Mouse (Mus musculus) hindbrain, postnatal 0 days (tissue): ENCODE results near the gene Prnd. TPM values are rescaled to one million over a fixed set of nuclear protein-coding genes. Genes with fewer than 3 reads are reported as not detected.

Experiments used
- ATAC-seq: fragments of 200-750 bp; cut with Nextera tagmentation; 2 replicates; pipeline ENCODE4 v1.8.0; 2017; ENCODE audit warnings: mild to moderate bottlenecking, moderate TSS enrichment, moderate library complexity
- DNase-seq: peaks from one replicate; pipeline ENCODE4 v3.0.0-alpha.2; 2015; ENCODE audit warnings: low spot score
- H3K27ac ChIP-seq: fragments of 300-500 bp; sonication (generic); 2 replicates; pipeline ENCODE4 v1.5.1; 2014; ENCODE audit warnings: mild to moderate bottlenecking
- H3K27me3 ChIP-seq: fragments of 300-500 bp; sonication (generic); 2 replicates; pipeline ENCODE4 v1.6.1; 2014; ENCODE audit warnings: low read length, mixed read lengths; ENCODE audit not compliant: insufficient read depth
- H3K36me3 ChIP-seq: fragments of 300-500 bp; sonication (generic); 2 replicates; pipeline ENCODE4 v1.6.1; 2014; ENCODE audit warnings: low read length, mixed read lengths; ENCODE audit not compliant: insufficient read depth
- H3K4me1 ChIP-seq: fragments of 300-500 bp; sonication (generic); 2 replicates; pipeline ENCODE4 v1.6.1; 2014; ENCODE audit warnings: antibody characterized with exemption, low read length, mixed read lengths; ENCODE audit not compliant: insufficient read depth
- H3K4me2 ChIP-seq: fragments of 300-500 bp; sonication (generic); 2 replicates; pipeline ENCODE4 v1.6.1; 2014; ENCODE audit warnings: low read depth, mild to moderate bottlenecking, low read length, moderate library complexity, mixed read lengths
- H3K4me3 ChIP-seq: fragments of 300-500 bp; sonication (generic); 2 replicates; pipeline ENCODE4 v1.5.1; 2014; ENCODE audit warnings: low read length
- H3K9ac ChIP-seq: fragments of 300-500 bp; sonication (generic); replicated peaks from 2 replicates; pipeline ENCODE4 v1.6.1; 2014; ENCODE audit warnings: mild to moderate bottlenecking, low read length, moderate library complexity, mixed read lengths
- H3K9me3 ChIP-seq: fragments of 300-500 bp; sonication (generic); 2 replicates; pipeline ENCODE4 v1.6.1; 2016; ENCODE audit warnings: low read length, mixed read lengths
- CTCF ChIP-seq: IDR thresholded peaks from 2 replicates; pipeline ENCODE4 v1.5.1; 2016; ENCODE audit warnings: antibody characterized with exemption, control low read depth, low read depth
- WGBS: fragments of 180-500 bp; shearing (Covaris S2); extraction: QIAGEN DNeasy Blood & Tissue Kit; methylation state at CpG from one replicate; pipeline ENCODE4 v1.1.7; 2014; 5-methylcytosine and 5-hydroxymethylcytosine counted together
- polyA plus RNA-seq: library from polyadenylated mRNA; unstranded; fragments of >200 nt; fragmentation: Nextera tagmentation; extraction: Ambion mirVana; gene quantifications from 2 replicates; pipeline ENCODE4 v1.2.1, GENCODE M21; 2015
- total RNA-seq: library from RNA; depleted of rRNA; stranded (reverse); fragments of >200 nt; gene quantifications from 2 replicates; pipeline ENCODE4 v1.2.3, GENCODE M21; 2014

The Prnd gene
- total and polyA plus RNA-seq, 2 experiments from 2014 or later = 4.4 to 6.4 TPM

- no peak for TF ChIP-seq CTCF
These were observed 41.8 kb downstream of the Prnd start for GRCm38 (mm10) chr2:131992487-131992886.

DNA sequence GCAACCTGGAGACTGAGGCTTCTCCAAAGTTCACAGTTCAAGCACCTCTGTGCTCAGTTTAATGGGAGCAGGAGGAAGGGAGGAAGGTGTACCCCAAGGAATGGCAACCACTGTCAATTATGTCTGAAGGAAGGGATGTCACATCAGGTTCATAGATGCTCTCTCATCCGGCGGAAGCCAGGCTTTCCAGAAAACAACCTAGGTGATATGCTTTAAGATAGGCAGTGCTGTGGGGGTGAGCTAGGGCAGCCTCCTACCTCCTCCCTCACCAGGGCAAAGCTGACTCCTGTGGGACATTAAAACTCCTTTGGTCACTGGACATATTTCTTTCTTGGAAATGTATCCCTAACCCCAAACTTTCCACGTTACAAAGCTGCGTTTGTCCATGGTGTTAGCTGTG, 42.5 kb downstream of the Prnd start:
- H3K27me3 ChIP-seq = no peaks in the 10 kb centered on the region
- no peak for ATAC-seq
- no peak for DNase-seq
- H3K4me1 ChIP-seq = no peaks in the 10 kb centered on the region
- no peak overlapping the region for H3K27ac ChIP-seq
- H3K36me3 ChIP-seq = 0 out of 2 replicates have a peak, but pooled peaks cover 10% of the 10 kb centered on the region
- no peak for TF ChIP-seq CTCF
- no peak overlapping the region for H3K4me3 ChIP-seq
- no peak overlapping the region for H3K4me2 ChIP-seq
- no peaks in the 10 kb centered on the region for H3K9me3 ChIP-seq
- WGBS = 71% methylated on average over 4 of the region's 4 CpGs
- H3K9ac ChIP-seq = no peak overlapping the region

More at GRCm38 (mm10) chr2:131992487-131992886, 41.8 kb downstream of the Prnd start:
- 0 out of 2 replicates have a peak, but pooled peaks cover 10% of the 10 kb centered on the region for H3K36me3 ChIP-seq
- H3K4me1 ChIP-seq = no peaks in the 10 kb centered on the region
- WGBS = 75% methylated on average over 2 of the region's 2 CpGs
- no peak overlapping the region for H3K4me2 ChIP-seq
- H3K9me3 ChIP-seq = no peaks in the 10 kb centered on the region
- H3K4me3 ChIP-seq = no peak overlapping the region
- H3K27ac ChIP-seq = no peak overlapping the region
- H3K27me3 ChIP-seq = no peaks in the 10 kb centered on the region
- H3K9ac ChIP-seq = no peak overlapping the region
- no peak for ATAC-seq
- no peak for DNase-seq

GRCm38 (mm10) chr2:131993563-131994088, 43.0 kb downstream of the Prnd start:
- H3K4me1 ChIP-seq = no peaks in the 10 kb centered on the region
- H3K9me3 ChIP-seq = no peaks in the 10 kb centered on the region
- no peak overlapping the region for H3K9ac ChIP-seq
- no peak overlapping the region for H3K4me2 ChIP-seq
- H3K27me3 ChIP-seq = no peaks in the 10 kb centered on the region
- 0 out of 2 replicates have a peak, but pooled peaks cover 10% of the 10 kb centered on the region for H3K36me3 ChIP-seq
- no peak for TF ChIP-seq CTCF
- no peak overlapping the region for H3K4me3 ChIP-seq
- 42% methylated on average over 14 of the region's 14 CpGs for WGBS
- H3K27ac ChIP-seq = 0 out of 2 replicates have a peak overlapping the region, but pooled peaks have one; percentile 15
- ATAC-seq (peak; percentile 52), DNase-seq (peak; percentile 16)

GRCm38 (mm10) chr2:131994971-131995370, 44.3 kb downstream of the Prnd start:
- Histone ChIP-seq H3K4me1 (no peaks in the 10 kb centered on the region), H3K27ac (no peak overlapping the region), H3K9me3 (no peaks in the 10 kb centered on the region), H3K4me2 (no peak overlapping the region), H3K36me3 (0 out of 2 replicates have a peak, but pooled peaks cover 10% of the 10 kb centered on the region), H3K9ac (no peak overlapping the region), H3K4me3 (no peak overlapping the region), H3K27me3 (no peaks in the 10 kb centered on the region)
- TF ChIP-seq CTCF = no peak
- ATAC-seq (no peak), DNase-seq (no peak)
- WGBS = 81% methylated on average over 6 of the region's 6 CpGs

- H3K9ac ChIP-seq = no peak overlapping the region
- no peaks in the 10 kb centered on the region for H3K4me1 ChIP-seq
These were observed 45.1 kb downstream of the Prnd start for GRCm38 (mm10) chr2:131995742-131996141.

DNA sequence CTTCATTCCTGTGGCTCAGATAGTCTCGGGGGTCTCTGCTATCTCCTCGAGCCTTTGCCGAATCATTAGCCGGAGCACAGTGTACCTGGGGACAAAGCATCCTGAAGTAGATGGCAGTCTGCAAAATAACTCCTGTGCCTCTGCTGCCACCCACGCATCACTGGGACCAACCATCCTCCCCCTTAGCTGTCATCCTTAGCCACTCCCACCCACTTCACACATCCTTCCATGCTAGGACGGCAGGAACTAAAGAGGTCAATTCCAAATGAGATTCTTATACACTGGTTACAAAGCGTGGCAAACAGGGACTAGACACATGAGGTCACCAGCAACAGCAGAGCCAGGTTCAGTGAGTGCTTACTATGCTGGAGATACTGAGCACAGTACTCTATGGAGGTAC, 45.7 kb downstream of the Prnd start:
- no peak overlapping the region for H3K27ac ChIP-seq
- no peaks in the 10 kb centered on the region for H3K9me3 ChIP-seq
- H3K36me3 ChIP-seq = 0 out of 2 replicates have a peak, but pooled peaks cover 10% of the 10 kb centered on the region
- WGBS = 87% methylated on average over 7 of the region's 7 CpGs
- no peak overlapping the region for H3K4me2 ChIP-seq
- no peaks in the 10 kb centered on the region for H3K4me1 ChIP-seq
- TF ChIP-seq CTCF = no peak
- H3K27me3 ChIP-seq = no peaks in the 10 kb centered on the region
- no peak for ATAC-seq
- no peak overlapping the region for H3K9ac ChIP-seq
- DNase-seq = no peak
- H3K4me3 ChIP-seq = no peak overlapping the region

More at GRCm38 (mm10) chr2:131995742-131996141, 45.1 kb downstream of the Prnd start:
- ATAC-seq = no peak
- TF ChIP-seq CTCF = no peak
- Histone ChIP-seq H3K36me3 (0 out of 2 replicates have a peak, but pooled peaks cover 10% of the 10 kb centered on the region), H3K4me2 (no peak overlapping the region), H3K9me3 (no peaks in the 10 kb centered on the region), H3K27me3 (no peaks in the 10 kb centered on the region), H3K27ac (no peak overlapping the region), H3K4me3 (no peak overlapping the region)
- WGBS = 83% methylated on average over 12 of the region's 12 CpGs
- no peak for DNase-seq

DNA sequence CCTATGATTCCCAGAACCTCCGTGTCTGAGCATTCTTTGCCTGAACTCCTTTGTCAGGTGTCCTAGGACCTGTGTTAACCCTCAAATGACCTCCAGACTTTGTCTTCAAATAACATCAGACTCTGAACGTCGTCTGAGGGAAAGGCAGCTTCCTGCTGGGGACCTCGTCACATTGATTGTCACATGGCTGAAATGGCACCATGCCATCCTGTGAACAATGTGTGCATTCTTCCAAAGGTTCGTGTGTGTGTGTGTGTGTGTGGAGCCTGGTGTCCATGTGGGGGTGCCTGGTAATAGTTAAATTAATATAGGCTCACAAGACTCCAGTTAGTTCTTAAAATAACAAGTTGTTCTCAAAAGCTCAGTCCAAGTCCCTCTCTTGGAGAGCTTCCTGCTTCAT, 46.7 kb downstream of the Prnd start:
- H3K36me3 ChIP-seq = peaks cover 18% of the 10 kb centered on the region; the same call in 1 of the 2 replicates
- no peak for TF ChIP-seq CTCF
- 29% methylated on average over 5 of the region's 5 CpGs for WGBS

More for the DNA sequence above, 46.7 kb downstream of the Prnd start:
- peak; percentile 29 for DNase-seq
- no peaks in the 10 kb centered on the region for H3K9me3 ChIP-seq
- no peak overlapping the region for H3K9ac ChIP-seq
- no peaks in the 10 kb centered on the region for H3K4me1 ChIP-seq
- H3K4me2 ChIP-seq = no peak overlapping the region
- no peak overlapping the region for H3K27ac ChIP-seq
- ATAC-seq = no peak
- no peaks in the 10 kb centered on the region for H3K27me3 ChIP-seq
- H3K4me3 ChIP-seq = no peak overlapping the region
